ENCODE assay signal across 16 mouse cellular contexts in genomic region chr16:95455461-95455860, GRCm38 (mm10).
DNase-seq lines count a peak whose midpoint lies in the region; ATAC-seq and TF ChIP-seq lines count a peak whose summit lies in the region.
"Had no signal": no experiment of that assay in that cellular context is flagged by ENCODE, and none has a peak within 500 bp of the region (broad histone marks: within the 10 kb centered on the region; RNA-seq: fewer than 3 reads in every experiment).

No protein-coding gene starts in this region.

- peak overlapping the region; percentile 52 for H3K9ac ChIP-seq in heart, embryonic 12.5 days
- no peak overlapping the region for H3K9ac ChIP-seq in kidney, postnatal 0 days (ENCODE audit: low read depth, low read length)
- no peak overlapping the region for H3K9ac ChIP-seq in forebrain, embryonic 13.5 days
- H3K9ac ChIP-seq: stomach, embryonic 15.5 days had no signal

- TF ChIP-seq POLR2A in thymus, adult 2 months (IDR thresholded peaks at IDR 0.05; ENCODE audit: control insufficient read depth, extremely low read depth, insufficient read depth, low read length, poor library complexity) = no peak

- DNase-seq in heart, adult 9 months (ENCODE audit: low spot score in 2 of 2) = no peak
- DNase-seq in kidney, postnatal 0 days (ENCODE audit: low spot score) = no peak
- DNase-seq in kidney, postnatal 10 days = no peak
- DNase-seq in thymus, adult 2 months = no peak
- no peak for DNase-seq in thymus, postnatal 10 days (ENCODE audit: low spot score in 2 of 2)
- peak; percentile 44 for DNase-seq in splenic B cell, adult 2 months (ENCODE audit: low read depth, low spot score)
- DNase-seq: B cell, adult 2 months; cerebellum, adult 11-12 months had no signal

- H3K4me2 ChIP-seq in heart, embryonic 12.5 days = peak overlapping the region; percentile 60
- peak overlapping the region; percentile 29 for H3K4me2 ChIP-seq in kidney, postnatal 0 days (ENCODE audit: low read length)
- H3K4me2 ChIP-seq in forebrain, embryonic 13.5 days = no peak overlapping the region
- H3K4me2 ChIP-seq: stomach, embryonic 15.5 days had no signal

- TF ChIP-seq CTCF in kidney, postnatal 0 days (IDR thresholded peaks at IDR 0.05; ENCODE audit: low read depth) = no peak
- no peak for TF ChIP-seq CTCF in thymus, adult 2 months (IDR thresholded peaks at IDR 0.05; ENCODE audit: borderline replicate concordance, control insufficient read depth, extremely low read depth, insufficient read depth, low read length, poor library complexity)

- H3K27me3 ChIP-seq in heart, embryonic 12.5 days (replicated peaks) = no peaks in the 10 kb centered on the region
- H3K27me3 ChIP-seq in kidney, postnatal 0 days (ENCODE audit: insufficient read depth, low read length) = no peaks in the 10 kb centered on the region
- no peaks in the 10 kb centered on the region; the same call in 1 of the 2 replicates for H3K27me3 ChIP-seq in thymus, adult 2 months (ENCODE audit: control insufficient read depth, insufficient read depth, low read length)
- 0 out of 2 replicates have a peak, but pooled peaks cover 3% of the 10 kb centered on the region for H3K27me3 ChIP-seq in splenic B cell, adult 2 months (ENCODE audit: control insufficient read depth, insufficient read depth, low read length, poor library complexity, severe bottlenecking)
- no peaks in the 10 kb centered on the region for H3K27me3 ChIP-seq in forebrain, embryonic 13.5 days
- H3K27me3 ChIP-seq: stomach, embryonic 15.5 days had no signal

- peak overlapping the region; percentile 43 for H3K4me3 ChIP-seq in heart, embryonic 12.5 days
- H3K4me3 ChIP-seq in kidney, postnatal 0 days (replicated peaks; ENCODE audit: low read depth, low read length) = peak overlapping the region; percentile 16; the same call in 1 of the 2 replicates
- H3K4me3 ChIP-seq in thymus, adult 2 months (ENCODE audit: control insufficient read depth, insufficient read depth, low read length) = peak overlapping the region; percentile 19; the same call in 1 of the 2 replicates
- H3K4me3 ChIP-seq in forebrain, embryonic 13.5 days = no peak overlapping the region
- H3K4me3 ChIP-seq: erythroblast, embryonic 14.5 days; midbrain, embryonic 10.5 days; myocyte had no signal

- H3K36me3 ChIP-seq in heart, embryonic 12.5 days = no peaks in the 10 kb centered on the region
- H3K36me3 ChIP-seq in kidney, postnatal 0 days (ENCODE audit: insufficient read depth, low read length) = no peaks in the 10 kb centered on the region
- no peaks in the 10 kb centered on the region for H3K36me3 ChIP-seq in thymus, adult 2 months (ENCODE audit: control insufficient read depth, insufficient read depth, low read length)
- H3K36me3 ChIP-seq in splenic B cell, adult 2 months (ENCODE audit: control insufficient read depth, insufficient read depth, low read length, poor library complexity, severe bottlenecking) = no peaks in the 10 kb centered on the region
- no peaks in the 10 kb centered on the region for H3K36me3 ChIP-seq in forebrain, embryonic 13.5 days (ENCODE audit: poor library complexity, severe bottlenecking)
- H3K36me3 ChIP-seq: midbrain, embryonic 10.5 days; stomach, embryonic 15.5 days had no signal

- no peak overlapping the region for H3K27ac ChIP-seq in heart, embryonic 12.5 days (ENCODE audit: poor library complexity, severe bottlenecking)
- H3K27ac ChIP-seq in kidney, postnatal 0 days = no peak overlapping the region
- H3K27ac ChIP-seq in thymus, adult 2 months (ENCODE audit: control insufficient read depth, insufficient read depth, low read length) = peak overlapping the region; percentile 25; the same call in 1 of the 2 replicates
- H3K27ac ChIP-seq in forebrain, embryonic 13.5 days = no peak overlapping the region
- H3K27ac ChIP-seq: stomach, embryonic 15.5 days had no signal

- 86% methylated on average over 5 of the region's 5 CpGs for WGBS in heart, embryonic 12.5 days
- 71% methylated on average over 5 of the region's 5 CpGs for WGBS in kidney, postnatal 0 days
- 7% methylated on average over 5 of the region's 5 CpGs for WGBS in thymus, adult 2 months
- WGBS in forebrain, embryonic 13.5 days = 93% methylated on average over 5 of the region's 5 CpGs

- H3K4me1 ChIP-seq in heart, embryonic 12.5 days (replicated peaks) = peaks cover 13% of the 10 kb centered on the region
- no peaks in the 10 kb centered on the region for H3K4me1 ChIP-seq in kidney, postnatal 0 days (replicated peaks; ENCODE audit: insufficient read depth, low read length)
- H3K4me1 ChIP-seq in thymus, adult 2 months (replicated peaks; ENCODE audit: control insufficient read depth, insufficient read depth, low read length) = peaks cover 24% of the 10 kb centered on the region
- no peaks in the 10 kb centered on the region for H3K4me1 ChIP-seq in forebrain, embryonic 13.5 days
- H3K4me1 ChIP-seq: midbrain, embryonic 10.5 days; stomach, embryonic 15.5 days had no signal

- no peak for ATAC-seq in heart, embryonic 12.5 days (ENCODE audit: insufficient number of reproducible peaks, low FRiP score)
- ATAC-seq in kidney, postnatal 0 days (replicated peaks; ENCODE audit: low FRiP score, low read depth) = no peak
- no peak for ATAC-seq in forebrain, embryonic 13.5 days
- ATAC-seq: inflammation-experienced regulatory T-cells, adult 6 months had no signal

- no peaks in the 10 kb centered on the region for H3K9me3 ChIP-seq in heart, embryonic 12.5 days (replicated peaks)
- no peaks in the 10 kb centered on the region for H3K9me3 ChIP-seq in kidney, postnatal 0 days (replicated peaks; ENCODE audit: low read length)
- H3K9me3 ChIP-seq in forebrain, embryonic 13.5 days (replicated peaks) = no peaks in the 10 kb centered on the region
- H3K9me3 ChIP-seq: G1E; midbrain, embryonic 10.5 days; stomach, embryonic 15.5 days had no signal
